Mouse (Mus musculus): ENCODE data around the gene Gng12. TPM values are rescaled to one million over a fixed set of nuclear protein-coding genes. Genes with fewer than 3 reads are reported as not detected.
"Not testable (repeated sequence)": the region's sequence is repeated elsewhere in the genome, so short reads cannot be mapped to it uniquely, and the experiment has no call there.

Gene Gng12
- polyA plus RNA-seq, 1 experiment from 2014 or later, result 18.8 TPM

GRCm38 (mm10) chr6:66944190-66945003, 48.2 kb downstream of the Gng12 start:
- no peak overlapping the region for H3K4me3 ChIP-seq (replicated peaks)
- H3K27ac ChIP-seq, result no peak overlapping the region
- 87% methylated on average over 12 of the region's 12 CpGs for WGBS
- H3K4me1 ChIP-seq (replicated peaks), result peaks cover 16% of the 10 kb centered on the region
- no peaks in the 10 kb centered on the region for H3K27me3 ChIP-seq
- no peak overlapping the region for H3K9ac ChIP-seq (replicated peaks)
- no peaks in the 10 kb centered on the region for H3K9me3 ChIP-seq
- no peak overlapping the region for H3K4me2 ChIP-seq (replicated peaks)
- H3K36me3 ChIP-seq, result no peaks in the 10 kb centered on the region
- 0 out of 2 replicates have a peak, but pooled peaks have one; percentile 37 for ATAC-seq

- Histone ChIP-seq H3K4me2 (replicated peaks) (no peak overlapping the region), H3K9ac (replicated peaks) (no peak overlapping the region), H3K9me3 (no peaks in the 10 kb centered on the region), H3K36me3 (no peaks in the 10 kb centered on the region), H3K27ac (no peak overlapping the region), H3K27me3 (no peaks in the 10 kb centered on the region), H3K4me3 (replicated peaks) (no peak overlapping the region), H3K4me1 (replicated peaks) (peaks cover 16% of the 10 kb centered on the region)
- ATAC-seq, result no peak
- WGBS, result 70% methylated on average over 5 of the region's 5 CpGs
These were observed 48.8 kb downstream of the Gng12 start for GRCm38 (mm10) chr6:66945004-66945356.

- no peaks in the 10 kb centered on the region for H3K36me3 ChIP-seq
- no peaks in the 10 kb centered on the region for H3K27me3 ChIP-seq
- peaks cover 13% of the 10 kb centered on the region for H3K4me1 ChIP-seq (replicated peaks)
- no peak overlapping the region for H3K27ac ChIP-seq
- H3K9me3 ChIP-seq, result no peaks in the 10 kb centered on the region
- ATAC-seq, result no peak
- no peak overlapping the region for H3K4me2 ChIP-seq (replicated peaks)
- no peak overlapping the region for H3K4me3 ChIP-seq (replicated peaks)
- WGBS, result 91% methylated on average over 3 of the region's 3 CpGs
- H3K9ac ChIP-seq (replicated peaks), result no peak overlapping the region
These were observed 51.9 kb downstream of the Gng12 start for GRCm38 (mm10) chr6:66948111-66948510.

GRCm38 (mm10) chr6:66948848-66949247, 52.7 kb downstream of the Gng12 start:
- no peaks in the 10 kb centered on the region for H3K27me3 ChIP-seq
- H3K27ac ChIP-seq, result no peak overlapping the region
- peaks cover 8% of the 10 kb centered on the region; the same call in 1 of the 2 replicates for H3K4me1 ChIP-seq (replicated peaks)
- no peaks in the 10 kb centered on the region for H3K36me3 ChIP-seq
- 86% methylated on average over 3 of the region's 3 CpGs for WGBS
- H3K9ac ChIP-seq (replicated peaks), result no peak overlapping the region
- ATAC-seq, result no peak
- no peaks in the 10 kb centered on the region for H3K9me3 ChIP-seq
- no peak overlapping the region for H3K4me3 ChIP-seq (replicated peaks)
- no peak overlapping the region for H3K4me2 ChIP-seq (replicated peaks)

GRCm38 (mm10) chr6:66951726-66952418, 55.7 kb downstream of the Gng12 start:
- no peak for ATAC-seq
- 0 out of 2 replicates have a peak, but pooled peaks cover 3% of the 10 kb centered on the region for H3K4me1 ChIP-seq (replicated peaks)
- no peak overlapping the region for H3K4me3 ChIP-seq (replicated peaks)
- 84% methylated on average over 5 of the region's 5 CpGs for WGBS
- no peak overlapping the region for H3K27ac ChIP-seq
- no peaks in the 10 kb centered on the region for H3K9me3 ChIP-seq
- H3K9ac ChIP-seq (replicated peaks), result no peak overlapping the region
- no peak overlapping the region for H3K4me2 ChIP-seq (replicated peaks)
- H3K27me3 ChIP-seq, result no peaks in the 10 kb centered on the region
- no peaks in the 10 kb centered on the region for H3K36me3 ChIP-seq

- peak; percentile 56; the same call in 1 of the 2 replicates for ATAC-seq
- no peak overlapping the region for H3K27ac ChIP-seq
- H3K4me2 ChIP-seq (replicated peaks), result no peak overlapping the region
- no peaks in the 10 kb centered on the region for H3K36me3 ChIP-seq
- H3K4me3 ChIP-seq (replicated peaks), result no peak overlapping the region
- H3K27me3 ChIP-seq, result no peaks in the 10 kb centered on the region
- 78% methylated on average over 11 of the region's 11 CpGs for WGBS
- H3K4me1 ChIP-seq (replicated peaks), result 0 out of 2 replicates have a peak, but pooled peaks cover 3% of the 10 kb centered on the region
- H3K9me3 ChIP-seq, result no peaks in the 10 kb centered on the region
- H3K9ac ChIP-seq (replicated peaks), result no peak overlapping the region
These were observed 57.8 kb downstream of the Gng12 start for GRCm38 (mm10) chr6:66953951-66954519.

- no peaks in the 10 kb centered on the region for H3K36me3 ChIP-seq
- WGBS, result 82% methylated on average over 11 of the region's 11 CpGs
- no peak overlapping the region for H3K4me2 ChIP-seq (replicated peaks)
- ATAC-seq, result no peak
- H3K27me3 ChIP-seq, result no peaks in the 10 kb centered on the region
- H3K9ac ChIP-seq (replicated peaks), result no peak overlapping the region
- no peaks in the 10 kb centered on the region for H3K9me3 ChIP-seq
- 0 out of 2 replicates have a peak, but pooled peaks cover 3% of the 10 kb centered on the region for H3K4me1 ChIP-seq (replicated peaks)
- no peak overlapping the region for H3K4me3 ChIP-seq (replicated peaks)
- H3K27ac ChIP-seq, result no peak overlapping the region
These were observed 59.0 kb downstream of the Gng12 start for GRCm38 (mm10) chr6:66955089-66955657.

GRCm38 (mm10) chr6:66958466-66959235, 62.5 kb downstream of the Gng12 start:
- Histone ChIP-seq H3K4me3 (replicated peaks) (no peak overlapping the region), H3K27ac (no peak overlapping the region), H3K9ac (replicated peaks) (no peak overlapping the region), H3K4me2 (replicated peaks) (no peak overlapping the region), H3K36me3 (no peaks in the 10 kb centered on the region), H3K27me3 (no peaks in the 10 kb centered on the region), H3K9me3 (no peaks in the 10 kb centered on the region), H3K4me1 (replicated peaks) (peaks cover 3% of the 10 kb centered on the region; the same call in 1 of the 2 replicates)
- no peak for ATAC-seq
- WGBS, result 96% methylated on average over 5 of the region's 5 CpGs

GRCm38 (mm10) chr6:66962582-66963043, 66.4 kb downstream of the Gng12 start:
- Histone ChIP-seq H3K27ac (no peak overlapping the region), H3K27me3 (peaks cover 10% of the 10 kb centered on the region), H3K36me3 (no peaks in the 10 kb centered on the region), H3K4me3 (replicated peaks) (no peak overlapping the region), H3K4me1 (replicated peaks) (peaks cover 10% of the 10 kb centered on the region; the same call in 1 of the 2 replicates), H3K4me2 (replicated peaks) (no peak overlapping the region), H3K9me3 (no peaks in the 10 kb centered on the region), H3K9ac (replicated peaks) (no peak overlapping the region)
- 37% methylated on average over 2 of the region's 2 CpGs for WGBS
- peak; percentile 87 for ATAC-seq

- ATAC-seq, result peak; percentile 12; the same call in 1 of the 2 replicates
- Histone ChIP-seq H3K4me1 (replicated peaks) (peaks cover 10% of the 10 kb centered on the region; the same call in 1 of the 2 replicates), H3K27ac (no peak overlapping the region), H3K27me3 (peaks cover 11% of the 10 kb centered on the region), H3K4me2 (replicated peaks) (no peak overlapping the region), H3K9ac (replicated peaks) (no peak overlapping the region), H3K4me3 (replicated peaks) (no peak overlapping the region), H3K36me3 (no peaks in the 10 kb centered on the region), H3K9me3 (no peaks in the 10 kb centered on the region)
- WGBS, result 86% methylated on average over 1 of the region's 1 CpGs
These were observed 66.9 kb downstream of the Gng12 start for GRCm38 (mm10) chr6:66963068-66963467.

GRCm38 (mm10) chr6:66963651-66964050, 67.5 kb downstream of the Gng12 start:
- Histone ChIP-seq H3K27me3 (peaks cover 11% of the 10 kb centered on the region), H3K4me1 (replicated peaks) (peaks cover 10% of the 10 kb centered on the region; the same call in 1 of the 2 replicates)
- not testable (repeated sequence) for H3K4me3 ChIP-seq (replicated peaks); H3K9me3 ChIP-seq; H3K9ac ChIP-seq (replicated peaks); H3K4me2 ChIP-seq (replicated peaks); ATAC-seq; H3K27ac ChIP-seq; H3K36me3 ChIP-seq
- 75% methylated on average over 3 of the region's 3 CpGs for WGBS
